Mouse (Mus musculus) bone marrow macrophage, adult 2 months (primary cell): ENCODE measurements around the gene Gm9732. TPM values are rescaled to one million over a fixed set of nuclear protein-coding genes. Genes with fewer than 3 reads are reported as not detected.
"Not testable (repeated sequence)": the region's sequence is repeated elsewhere in the genome, so short reads cannot be mapped to it uniquely, and the experiment has no call there.

Experiments used
- H3K27ac ChIP-seq: 2 replicates; pipeline ENCODE4 v1.5.1; 2012; ENCODE audit warnings: low read depth, low read length; ENCODE audit not compliant: insufficient read depth
- H3K4me1 ChIP-seq: 2 replicates; pipeline ENCODE4 v1.6.1; 2012; ENCODE audit warnings: low read length; ENCODE audit not compliant: control insufficient read depth, insufficient read depth
- H3K4me3 ChIP-seq: 2 replicates; pipeline ENCODE4 v1.5.1; 2012; ENCODE audit warnings: mild to moderate bottlenecking, low read length, moderate library complexity; ENCODE audit not compliant: insufficient read depth
- polyA plus RNA-seq: library from polyadenylated mRNA; stranded (reverse); fragments of >200 nt; gene quantifications from 2 replicates; pipeline ENCODE4 v1.2.4, GENCODE M21; 2012; ENCODE audit not compliant: missing spikeins, insufficient read depth, insufficient read length

The Gm9732 gene
- polyA plus RNA-seq, 1 experiment = not detected

GRCm38 (mm10) chr14:43319516-43319915 is 44.7 kb downstream of the Gm9732 start:
- not testable (repeated sequence) for H3K4me1 ChIP-seq, H3K4me3 ChIP-seq, H3K27ac ChIP-seq

- H3K27ac ChIP-seq, H3K4me3 ChIP-seq, H3K4me1 ChIP-seq: not testable (repeated sequence)
Measured at GRCm38 (mm10) chr14:43328603-43329002, 53.8 kb downstream of the Gm9732 start.

- H3K27ac ChIP-seq, H3K4me3 ChIP-seq, H3K4me1 ChIP-seq: not testable (repeated sequence)
Measured at GRCm38 (mm10) chr14:43331362-43331880, 56.6 kb downstream of the Gm9732 start.

GRCm38 (mm10) chr14:43337646-43338045 is 62.8 kb downstream of the Gm9732 start:
- not testable (repeated sequence) for H3K27ac ChIP-seq, H3K4me3 ChIP-seq, H3K4me1 ChIP-seq

- not testable (repeated sequence) for H3K4me1 ChIP-seq
Measured at GRCm38 (mm10) chr14:43347711-43348110, 72.9 kb downstream of the Gm9732 start, which contains the start of gene 1700001F09Rik. Gene 1700001F09Rik, minus strand, starts transcription at chr14:43347811.

GRCm38 (mm10) chr14:43352944-43353343 is 78.1 kb downstream of the Gm9732 start:
- H3K4me3 ChIP-seq, H3K27ac ChIP-seq, H3K4me1 ChIP-seq: not testable (repeated sequence)

More at GRCm38 (mm10) chr14:43347711-43348110, 72.9 kb downstream of the Gm9732 start, which contains the start of gene 1700001F09Rik:
- H3K4me3 ChIP-seq, H3K27ac ChIP-seq: not testable (repeated sequence)

Other genes starting within 250 kb of the Gm9732 start
- not detected in 2 replicates for gene Gm8094, start 198.4 kb upstream of the Gm9732 start, polyA plus RNA-seq
- not detected in 2 replicates for gene Gm8104, start 174.4 kb upstream of the Gm9732 start, polyA plus RNA-seq
- not detected in 2 replicates for gene Gm7233, start 95.2 kb upstream of the Gm9732 start, polyA plus RNA-seq
- not detected in 2 replicates for gene Gm8122, start 39.7 kb upstream of the Gm9732 start, polyA plus RNA-seq
- gene Gm8126, start 16.4 kb upstream of the Gm9732 start, polyA plus RNA-seq = not detected in 2 replicates
- not detected in 2 replicates for gene Gm8127, start 18.8 kb downstream of the Gm9732 start, polyA plus RNA-seq
- not detected in 2 replicates for gene 1700001F09Rik, start 72.8 kb downstream of the Gm9732 start, polyA plus RNA-seq
- gene Gm8138, start 141.3 kb downstream of the Gm9732 start, polyA plus RNA-seq = not detected in 2 replicates